Mouse (Mus musculus) embryonic fibroblast, embryonic 13.5 days (primary cell): ENCODE results near the gene H2-DMb1.

Source experiments
- CTCF ChIP-seq: IDR thresholded peaks from 2 replicates; pipeline ENCODE4 v1.5.1; 2011; ENCODE audit warnings: mild to moderate bottlenecking, control low read depth, low read length, moderate library complexity, borderline replicate concordance; ENCODE audit not compliant: insufficient read depth
- POLR2A ChIP-seq: IDR thresholded peaks from 2 replicates; pipeline ENCODE4 v1.6.1; 2011; ENCODE audit warnings: low read depth, mild to moderate bottlenecking, control low read depth, low read length, moderate library complexity

- TF ChIP-seq CTCF (no peak), POLR2A (no peak)
Measured at GRCm38 (mm10) chr17:34188986-34189385, 36.1 kb downstream of the H2-DMb1 start.
